Mouse (Mus musculus): ENCODE data around the gene Tmem50a.
"Not testable (repeated sequence)": the region's sequence is repeated elsewhere in the genome, so short reads cannot be mapped to it uniquely, and the experiment has no call there.

DNA sequence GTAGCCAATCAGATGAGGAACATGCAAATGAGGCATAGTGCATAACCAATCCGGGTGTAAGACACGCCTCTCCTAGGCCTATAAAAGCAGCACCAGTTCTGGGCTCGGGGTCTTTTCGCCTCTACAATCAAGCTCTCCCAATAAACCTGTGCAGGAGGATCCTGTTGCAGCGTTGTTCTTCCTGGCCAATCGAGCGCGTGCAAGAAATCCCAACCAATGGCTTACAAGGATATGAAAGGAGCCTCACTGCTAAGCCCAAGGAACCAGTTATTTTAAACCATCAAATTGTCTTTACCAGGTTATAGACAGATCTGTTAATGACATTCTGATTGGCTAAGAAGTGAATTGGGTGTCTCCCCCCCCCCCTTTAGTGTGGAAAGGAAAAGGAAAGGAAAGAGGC, 3.4 kb downstream of the Tmem50a start:
- not testable (repeated sequence) for TF ChIP-seq POLR2A (IDR thresholded peaks at IDR 0.05; ENCODE audit: low read depth, low read length); CTCF (IDR thresholded peaks at IDR 0.05; ENCODE audit: borderline replicate concordance, insufficient read depth, low read length)
